Mouse (Mus musculus) spleen, adult 10 weeks (tissue): ENCODE measurements around the gene Ogn. TPM values are rescaled to one million over a fixed set of nuclear protein-coding genes. Genes with fewer than 3 reads are reported as not detected.

Source experiments
- polyA plus RNA-seq: library from polyadenylated mRNA; stranded (reverse); fragments of 350-450 nt; fragmentation: Illumina TruSeq; extraction: RNeasy Lipid Tissue Mini Kit (QIAGEN cat#74804); gene quantifications from one replicate; pipeline ENCODE4 v1.2.3, GENCODE M21; 2015; ENCODE audit warnings: low replicate concordance; ENCODE audit not compliant: insufficient read depth

Gene Ogn
- polyA plus RNA-seq = 15.2 TPM

DNA sequence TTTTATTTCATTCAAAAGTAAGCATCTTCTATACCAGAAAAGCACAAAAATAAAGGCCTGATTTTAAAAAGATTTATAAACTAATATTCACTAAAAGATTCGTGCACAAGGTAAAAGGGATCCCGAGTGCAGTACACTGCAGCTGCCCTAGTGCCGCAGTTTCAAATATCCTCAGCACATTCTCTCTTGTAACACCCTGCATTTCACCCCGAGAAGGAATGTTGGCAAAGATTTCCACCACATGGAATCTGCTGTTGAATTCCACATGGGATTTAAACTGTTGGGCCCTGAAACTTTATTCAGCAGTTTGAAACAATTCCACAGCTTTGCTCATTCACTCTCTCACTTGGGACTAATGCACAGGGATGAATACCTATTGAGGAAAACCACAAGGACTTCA lies at the start of gene Ogn:
TSS of gene Ogn (plus strand) at position 333 of the 400 bp plus-strand sequence.

DNA sequence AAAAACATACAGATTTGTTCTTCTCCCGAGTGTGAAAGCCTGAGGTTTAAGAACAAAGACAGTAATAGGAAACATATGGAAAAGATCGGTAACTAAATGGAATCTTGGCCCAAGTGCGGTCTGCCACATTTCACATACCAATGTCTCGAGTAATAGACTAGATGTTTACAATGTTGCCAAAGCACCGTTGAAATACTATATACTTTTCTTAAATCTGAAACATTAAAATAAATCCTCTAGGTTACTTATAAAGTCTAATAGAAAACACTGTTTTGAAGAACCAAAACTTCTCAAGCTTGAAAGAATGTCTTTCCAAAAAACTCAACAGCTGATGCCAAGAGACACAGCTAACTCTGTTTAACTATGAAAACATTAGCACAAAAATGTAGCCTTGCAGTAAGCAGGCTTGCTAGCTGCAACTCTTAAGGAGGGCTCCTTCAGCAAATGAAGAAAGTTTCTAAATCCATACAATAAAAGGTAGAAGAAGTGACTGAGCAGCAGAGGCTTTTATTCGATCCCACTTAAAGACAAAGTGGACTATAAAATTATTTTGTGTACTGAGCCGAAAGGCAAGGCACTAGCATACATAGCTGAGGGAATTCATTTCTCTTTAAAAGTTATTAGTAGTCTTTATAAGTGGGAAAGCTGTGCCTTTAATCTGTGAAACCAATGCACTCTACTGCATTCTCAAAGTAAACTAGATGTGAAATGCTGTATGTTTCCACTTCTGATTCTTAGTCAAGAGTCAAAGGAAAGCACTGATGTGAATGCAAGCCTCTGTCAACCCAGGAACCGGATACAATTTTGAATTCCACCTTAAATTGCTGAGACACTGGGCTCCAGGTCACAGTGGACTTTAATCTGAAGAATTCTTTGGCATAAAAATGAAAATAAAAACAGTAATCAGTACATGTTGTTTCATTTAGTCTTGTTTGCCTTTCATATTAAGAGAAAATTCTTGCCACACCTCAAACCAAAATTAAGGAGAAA lies 26.0 kb upstream of the Ogn start, which contains the start of gene Omd:
TSS of gene Omd (plus strand) at position 922 of the 990 bp plus-strand sequence.

DNA sequence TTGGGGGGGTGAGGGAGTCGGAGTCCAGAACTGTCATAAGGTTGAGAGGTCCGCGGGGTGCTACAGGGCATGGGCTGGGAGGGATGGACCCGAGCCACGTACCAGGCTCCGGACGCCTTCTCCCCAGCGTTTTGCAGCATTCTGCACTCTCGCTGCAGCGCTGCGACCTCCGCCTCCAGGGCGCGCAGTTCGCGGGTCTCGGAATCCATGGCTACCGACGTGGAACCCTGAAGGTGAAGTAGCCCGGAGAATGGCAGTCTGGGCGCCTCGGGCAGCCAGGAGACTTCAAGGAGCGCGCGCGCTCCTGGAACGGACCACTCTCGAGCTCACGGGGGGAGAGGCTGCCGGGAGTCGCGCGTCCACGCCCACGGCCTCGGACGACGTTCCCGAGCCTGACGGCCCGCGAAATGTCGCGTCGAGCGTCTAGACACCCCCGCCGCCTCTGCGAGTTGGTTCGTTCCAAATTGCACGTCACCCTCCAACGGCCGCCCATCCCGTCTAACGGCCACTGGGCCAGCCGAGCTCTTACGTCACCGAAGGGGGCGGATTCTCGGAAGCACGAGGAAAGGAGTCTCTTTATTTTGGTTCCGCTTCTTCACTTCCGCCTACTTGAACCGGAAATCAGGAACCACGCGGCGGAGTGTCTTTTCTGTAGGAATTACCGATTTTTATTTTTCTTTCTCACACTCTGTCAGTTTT lies 44.8 kb downstream of the Ogn start, which contains the start of the genes Cenpp and Nol8:
TSS of gene Cenpp (minus strand) at position 305 of the 699 bp plus-strand sequence.
TSS of gene Nol8 (plus strand) at position 598 of the 699 bp plus-strand sequence.

Other genes with a start within 250 kb of the Ogn start
- 8.5 TPM for gene Ippk, start 186.8 kb upstream of the Ogn start, polyA plus RNA-seq
- gene Tes3-ps, start 114.7 kb upstream of the Ogn start, polyA plus RNA-seq = 0.10 TPM
- gene Ecm2, start 103.2 kb upstream of the Ogn start, polyA plus RNA-seq = 3.1 TPM
- 3.8 TPM for gene Aspn, start 63.6 kb upstream of the Ogn start, polyA plus RNA-seq
- 0.79 TPM for gene Omd, start 25.6 kb upstream of the Ogn start, polyA plus RNA-seq
- gene Cenpp, start 44.7 kb downstream of the Ogn start, polyA plus RNA-seq = 3.5 TPM
- gene Nol8, start 45.0 kb downstream of the Ogn start, polyA plus RNA-seq = 47.7 TPM
- 50.3 TPM for gene Iars, start 74.1 kb downstream of the Ogn start, polyA plus RNA-seq
- gene Gm30302, start 191.0 kb downstream of the Ogn start, polyA plus RNA-seq = not detected